Mouse (Mus musculus): Measurements from ENCODE around the gene Rogdi.

Gene Rogdi

GRCm38 (mm10) chr16:4993276-4993675 is 20.1 kb downstream of the Rogdi start:
- no peak for DNase-seq (ENCODE audit: low read depth)

DNA sequence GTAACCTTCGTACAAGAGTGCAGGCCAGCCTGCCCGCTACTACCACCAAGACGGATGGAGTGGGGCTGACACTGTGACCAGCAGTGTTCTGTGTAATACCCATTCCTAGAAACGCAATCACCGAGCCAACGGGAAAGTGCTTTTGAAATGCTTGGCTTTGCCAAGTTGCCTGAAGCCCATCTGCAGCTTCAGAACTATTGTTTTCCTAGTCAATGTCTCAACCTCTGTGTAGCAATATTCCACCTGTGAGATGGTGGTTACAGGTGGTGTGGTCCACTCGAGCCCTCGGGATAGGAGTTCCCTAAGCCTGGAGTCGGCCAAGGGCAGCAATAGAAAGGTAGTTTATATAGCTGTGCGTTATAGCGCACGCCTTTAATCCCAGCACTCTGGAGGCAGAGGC is 28.6 kb downstream of the Rogdi start:
- DNase-seq (ENCODE audit: low read depth), result no peak

DNA sequence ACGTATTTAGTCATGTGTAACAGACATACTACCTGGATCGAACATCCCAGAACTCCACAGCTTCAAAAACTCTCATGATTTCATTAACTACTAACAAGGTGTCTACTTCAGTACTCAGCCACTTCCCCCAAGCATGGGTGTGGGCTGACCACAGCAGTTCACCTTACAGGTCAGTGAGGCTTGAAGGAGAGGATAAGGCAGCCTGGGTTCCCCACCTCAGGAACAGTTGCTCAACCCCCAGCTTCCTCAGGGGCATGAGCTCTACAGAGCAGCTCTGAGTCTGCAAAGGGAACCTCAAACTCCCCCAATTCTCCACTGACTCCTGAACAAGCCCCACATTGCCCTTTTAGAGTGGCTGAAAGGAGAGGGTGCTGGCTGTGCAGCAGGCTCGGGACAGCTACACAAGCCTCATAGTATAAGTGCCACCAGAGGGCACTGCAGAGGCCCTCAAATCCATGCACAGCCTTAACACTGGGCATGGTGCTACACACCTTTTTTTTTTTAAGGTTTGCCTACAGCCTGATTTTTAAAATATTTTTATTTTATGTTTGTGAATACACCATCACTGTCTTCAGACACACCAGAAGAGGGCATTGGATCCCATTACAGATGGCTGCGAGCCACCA is 33.5 kb downstream of the Rogdi start:
- peak; percentile 59 for DNase-seq (ENCODE audit: low read depth)

DNA sequence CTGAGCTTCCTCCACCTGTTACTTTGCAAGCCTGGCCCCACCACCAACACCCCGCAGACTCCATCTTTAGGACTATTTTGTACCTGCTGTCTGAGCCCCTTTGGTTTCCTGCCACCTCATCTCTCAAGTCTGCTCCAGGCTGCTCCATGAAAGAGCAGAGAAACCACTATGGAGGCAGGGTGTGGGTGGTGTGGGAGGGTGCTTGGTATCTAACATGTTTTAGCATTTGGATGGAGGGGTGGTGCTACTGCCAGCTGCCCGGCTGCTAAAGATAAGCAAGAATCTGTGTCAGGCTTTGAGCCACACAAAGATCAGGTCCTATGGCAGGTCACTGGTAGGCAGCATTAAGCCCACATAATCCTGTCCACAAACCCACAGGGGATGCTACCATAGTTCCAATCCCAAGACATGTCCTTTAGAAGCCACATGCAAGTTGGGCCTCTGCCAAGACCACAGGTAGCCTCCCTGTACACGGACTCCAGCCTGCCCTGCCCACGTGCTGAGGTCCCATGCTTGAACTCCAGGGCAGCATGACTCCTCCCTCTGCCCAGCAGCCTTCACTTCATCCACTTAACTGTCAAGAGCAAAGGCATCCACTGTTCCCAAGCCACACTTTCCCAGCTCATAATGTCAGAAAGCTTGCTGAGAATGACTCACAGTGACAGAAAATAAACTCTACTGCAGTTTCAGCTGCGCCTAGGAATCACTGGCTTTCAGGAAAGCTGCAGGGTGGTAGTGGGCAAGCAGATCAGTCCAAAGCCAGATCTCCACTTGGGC is 34.9 kb downstream of the Rogdi start:
- DNase-seq (ENCODE audit: low read depth), result no peak

DNA sequence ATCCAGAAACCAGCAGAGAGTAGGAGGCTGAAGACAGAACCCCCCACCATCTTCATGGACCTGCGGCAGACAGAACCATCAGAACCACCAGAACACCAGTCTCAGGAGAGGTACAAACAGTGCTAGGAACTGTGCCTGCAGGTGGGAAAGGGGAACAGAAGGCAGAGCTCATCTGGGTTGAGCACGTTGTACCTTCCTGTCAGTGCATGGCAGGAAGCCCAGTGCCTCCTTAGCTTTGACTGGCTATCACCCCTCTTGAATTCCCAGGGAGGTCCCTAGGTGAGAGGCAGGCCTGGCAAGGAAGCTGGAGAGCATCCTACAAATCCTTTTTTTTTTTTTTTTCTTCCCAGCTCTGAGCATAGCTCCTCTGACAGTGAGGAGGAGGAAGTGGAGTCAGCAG is 37.2 kb downstream of the Rogdi start:
- DNase-seq (ENCODE audit: low read depth), result no peak

DNA sequence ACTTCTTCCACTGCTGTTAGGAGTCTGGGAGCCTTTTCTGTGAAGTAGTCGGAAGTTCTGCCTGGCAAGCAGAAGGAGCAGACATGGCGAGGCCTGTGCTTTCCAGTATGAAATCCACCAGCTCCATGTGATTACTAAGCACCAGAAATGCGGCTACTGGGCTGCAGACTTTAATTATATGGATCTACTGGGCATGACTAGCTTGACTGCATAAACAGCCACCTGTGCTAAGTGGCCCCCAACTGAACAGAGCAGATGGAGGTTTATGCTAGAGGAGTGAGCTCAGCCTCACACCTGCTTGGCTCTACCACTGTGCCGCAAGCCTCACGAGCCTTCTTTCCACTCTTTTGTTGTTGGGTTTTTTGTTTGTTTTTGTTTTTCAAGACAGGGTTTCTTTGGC is 38.8 kb downstream of the Rogdi start:
- no peak for DNase-seq (ENCODE audit: low read depth)

DNA sequence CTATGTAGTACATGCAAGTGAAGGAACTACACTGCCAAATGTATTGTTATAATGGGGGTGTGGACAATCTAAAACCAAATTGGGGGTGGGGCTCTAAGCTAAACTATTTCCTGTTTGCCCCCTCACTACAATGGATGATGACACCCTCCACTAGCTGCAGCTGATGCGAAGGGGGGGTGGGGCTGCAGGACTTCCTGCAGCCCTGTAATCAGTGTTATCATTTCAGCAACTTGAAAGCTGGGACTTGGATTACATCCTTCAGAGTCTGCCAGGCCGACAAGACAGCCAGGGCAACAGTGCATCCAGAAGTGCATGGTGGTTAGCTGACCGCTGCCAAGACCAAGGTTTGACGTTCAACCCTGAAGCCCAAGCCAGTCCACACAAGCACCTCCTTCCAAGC is 41.7 kb downstream of the Rogdi start:
- no peak for DNase-seq (ENCODE audit: low read depth)

DNA sequence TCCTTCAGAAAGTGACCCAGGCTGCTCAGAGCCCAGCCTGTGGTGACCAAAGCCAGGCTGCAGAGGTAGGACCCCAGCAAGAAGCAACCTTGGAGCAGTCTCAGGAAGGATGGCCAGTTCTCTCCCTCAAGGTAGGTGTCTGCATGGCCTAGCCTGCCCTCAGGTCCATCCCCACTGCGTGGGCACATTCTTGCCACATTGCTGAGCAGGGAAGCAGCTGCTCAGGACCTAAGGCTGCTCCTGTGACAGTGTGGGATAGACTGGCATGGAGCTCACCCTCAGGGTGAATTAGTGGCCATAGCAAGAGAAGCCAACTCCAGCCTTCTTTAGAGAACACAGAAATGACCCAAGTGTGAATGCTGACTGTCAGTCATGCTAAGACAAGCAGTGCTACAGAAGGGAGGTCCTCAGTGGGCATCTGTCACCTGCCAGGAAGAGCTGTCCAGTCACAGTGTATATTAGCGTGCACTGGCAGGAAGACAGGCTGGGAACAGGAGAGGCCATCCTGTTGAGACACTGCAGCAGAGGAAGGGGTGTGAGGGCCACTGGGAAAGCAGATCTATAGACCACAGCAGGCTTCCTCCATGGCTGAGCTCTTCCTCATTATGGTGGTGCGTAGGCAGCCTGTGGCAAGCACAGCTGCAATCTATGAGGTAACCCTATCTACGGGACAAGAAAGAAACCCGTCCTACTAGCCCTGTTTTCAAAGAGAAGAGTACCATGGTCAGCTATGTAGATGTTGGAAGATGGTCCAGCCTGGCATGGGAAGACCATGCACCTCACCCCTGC is 44.1 kb downstream of the Rogdi start:
- DNase-seq (ENCODE audit: low read depth), result no peak

DNA sequence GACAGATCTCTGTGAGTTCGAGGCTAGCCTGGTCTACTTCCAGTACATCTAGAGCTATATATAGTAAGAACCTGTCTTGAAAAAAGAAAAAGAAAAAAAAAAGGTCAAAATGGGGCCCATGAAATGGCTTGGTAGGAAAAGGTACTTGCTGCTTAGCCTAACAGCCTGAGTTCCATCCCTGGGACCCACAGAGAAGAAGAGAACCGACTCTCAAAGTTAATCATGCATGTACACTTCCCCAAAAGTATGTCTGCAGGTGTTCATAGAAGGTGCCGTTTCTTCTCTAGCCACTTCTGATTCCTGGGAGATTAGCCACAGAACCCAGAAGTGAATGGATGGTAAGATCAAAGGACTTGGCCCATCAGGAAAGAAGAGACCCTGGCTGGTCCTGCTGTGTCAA is 44.9 kb downstream of the Rogdi start:
- DNase-seq (ENCODE audit: low read depth), result no peak

DNA sequence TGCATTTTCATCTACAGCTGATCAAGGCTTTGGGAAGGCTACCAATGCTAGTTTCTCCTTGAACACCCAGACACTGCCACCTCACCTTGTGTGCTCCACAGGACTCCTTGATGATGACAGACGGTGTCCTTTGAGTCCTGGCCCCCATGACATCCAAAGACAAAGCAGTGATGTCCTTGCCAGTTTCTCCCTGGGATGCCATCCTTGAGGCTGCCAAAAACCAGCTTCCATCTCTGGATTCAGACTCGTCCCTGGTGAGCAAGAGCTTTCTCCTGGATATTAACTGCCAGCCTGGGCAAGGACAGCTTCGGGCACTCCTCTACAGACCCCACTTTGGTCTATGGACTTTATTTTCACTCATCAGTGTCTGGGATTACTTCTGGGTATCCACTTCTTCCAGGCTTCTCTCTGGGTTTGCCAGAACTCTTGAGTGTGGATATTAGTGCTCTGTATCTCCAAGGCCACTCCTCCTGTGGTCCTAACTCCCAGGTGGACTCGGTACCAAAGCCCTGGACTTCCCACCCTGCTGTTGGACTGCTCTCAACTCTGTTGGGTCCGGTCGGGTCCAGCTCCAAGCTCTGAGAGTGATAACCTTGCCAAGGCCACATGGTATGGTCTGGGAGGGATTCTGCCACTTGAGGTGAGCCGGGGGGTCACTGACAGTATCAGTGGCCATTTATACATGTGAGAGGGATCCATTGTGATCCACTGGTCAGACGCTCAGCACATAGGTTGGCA is 47.8 kb downstream of the Rogdi start:
- no peak for DNase-seq (ENCODE audit: low read depth)

DNA sequence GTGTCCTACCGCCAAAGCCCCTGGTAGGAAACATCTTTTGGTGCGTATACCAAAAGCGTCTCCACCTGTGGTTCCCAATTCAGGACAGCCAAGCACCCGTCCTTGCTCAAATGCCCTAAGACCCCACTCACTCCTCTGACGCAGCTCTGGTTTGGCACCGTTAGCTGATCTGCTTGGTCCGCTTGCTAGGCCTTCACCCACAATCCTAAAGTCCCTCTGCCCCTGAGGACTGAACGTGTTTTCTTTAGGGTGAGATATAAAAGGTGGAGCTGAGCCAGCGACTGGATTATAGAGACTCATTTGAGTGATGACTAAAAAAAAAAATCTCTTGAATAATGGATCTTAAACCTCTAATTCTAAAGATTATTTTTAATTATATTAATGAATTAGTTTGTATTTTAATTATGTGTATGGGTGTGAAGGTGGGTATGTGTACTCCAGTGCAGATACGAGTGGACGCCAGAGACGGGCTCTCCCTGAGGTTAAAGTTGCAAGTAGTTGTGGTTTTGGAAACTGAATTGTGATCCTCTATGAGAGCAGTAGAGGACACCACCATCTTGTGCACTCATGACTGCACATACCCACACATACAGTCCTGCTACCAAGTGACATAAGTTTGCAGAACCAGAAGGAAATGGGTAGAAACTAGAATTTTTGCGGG is 48.5 kb downstream of the Rogdi start:
- DNase-seq (ENCODE audit: low read depth), result peak; percentile 26

- peak; percentile 89 for DNase-seq (ENCODE audit: low read depth)
Observed at GRCm38 (mm10) chr16:4963797-4964709, 49.3 kb downstream of the Rogdi start, which contains the start of gene Anks3. Gene Anks3, minus strand, starts transcription at chr16:4964205.

- DNase-seq (ENCODE audit: low read depth), result peak; percentile 30
Observed at GRCm38 (mm10) chr16:4963346-4963745, 50.0 kb downstream of the Rogdi start.

- no peak for DNase-seq (ENCODE audit: low read depth)
Observed at GRCm38 (mm10) chr16:4960260-4960659, 53.1 kb downstream of the Rogdi start.
